Mouse (Mus musculus): ENCODE results near the gene Dlgap3. TPM values are rescaled to one million over a fixed set of nuclear protein-coding genes. Genes with fewer than 3 reads are reported as not detected.

Dlgap3 gene
- polyA plus RNA-seq, 1 experiment from 2014 or later, result 23.0 TPM

- Histone ChIP-seq H3K4me3 (no peak overlapping the region), H3K4me2 (no peak overlapping the region), H3K27ac (no peak overlapping the region), H3K4me1 (peaks cover 17% of the 10 kb centered on the region), H3K9me3 (no peaks in the 10 kb centered on the region), H3K9ac (no peak overlapping the region), H3K27me3 (replicated peaks) (no peaks in the 10 kb centered on the region), H3K36me3 (replicated peaks) (no peaks in the 10 kb centered on the region)
- 48% methylated on average over 9 of the region's 9 CpGs for WGBS
- ATAC-seq (replicated peaks), result no peak
Measured at GRCm38 (mm10) chr4:127178671-127179070, 9.7 kb downstream of the Dlgap3 start.

- H3K4me3 ChIP-seq, result 0 out of 2 replicates have a peak overlapping the region, but pooled peaks have one; percentile 1
- 10% methylated on average over 19 of the region's 19 CpGs for WGBS
- peak; percentile 63 for ATAC-seq (replicated peaks)
Measured at GRCm38 (mm10) chr4:127179469-127180449, 10.8 kb downstream of the Dlgap3 start.

GRCm38 (mm10) chr4:127180450-127180840 is 11.4 kb downstream of the Dlgap3 start:
- no peak overlapping the region for H3K4me2 ChIP-seq
- 0 out of 2 replicates have a peak, but pooled peaks have one; percentile 29 for ATAC-seq (replicated peaks)
- 0 out of 2 replicates have a peak overlapping the region, but pooled peaks have one; percentile 5 for H3K27ac ChIP-seq

More at GRCm38 (mm10) chr4:127179469-127180449, 10.8 kb downstream of the Dlgap3 start:
- Histone ChIP-seq H3K4me2 (peak overlapping the region; percentile 42), H3K4me1 (peaks cover 17% of the 10 kb centered on the region), H3K9me3 (no peaks in the 10 kb centered on the region), H3K36me3 (replicated peaks) (no peaks in the 10 kb centered on the region), H3K9ac (no peak overlapping the region), H3K27me3 (replicated peaks) (no peaks in the 10 kb centered on the region), H3K27ac (0 out of 2 replicates have a peak overlapping the region, but pooled peaks have one; percentile 5)

GRCm38 (mm10) chr4:127181010-127181409 is 12.0 kb downstream of the Dlgap3 start:
- no peak for ATAC-seq (replicated peaks)
- Histone ChIP-seq H3K36me3 (replicated peaks) (no peaks in the 10 kb centered on the region), H3K4me3 (no peak overlapping the region), H3K9me3 (no peaks in the 10 kb centered on the region), H3K9ac (no peak overlapping the region), H3K27me3 (replicated peaks) (no peaks in the 10 kb centered on the region), H3K4me2 (no peak overlapping the region), H3K4me1 (peaks cover 17% of the 10 kb centered on the region), H3K27ac (no peak overlapping the region)
- WGBS, result 88% methylated on average over 9 of the region's 9 CpGs

More at GRCm38 (mm10) chr4:127180450-127180840, 11.4 kb downstream of the Dlgap3 start:
- Histone ChIP-seq H3K36me3 (replicated peaks) (no peaks in the 10 kb centered on the region), H3K9ac (no peak overlapping the region), H3K4me3 (no peak overlapping the region), H3K9me3 (no peaks in the 10 kb centered on the region), H3K27me3 (replicated peaks) (no peaks in the 10 kb centered on the region), H3K4me1 (peaks cover 17% of the 10 kb centered on the region)
- 61% methylated on average over 3 of the region's 3 CpGs for WGBS

- H3K4me2 ChIP-seq, result no peak overlapping the region
- H3K36me3 ChIP-seq (replicated peaks), result no peaks in the 10 kb centered on the region
- H3K4me3 ChIP-seq, result no peak overlapping the region
- peaks cover 15% of the 10 kb centered on the region for H3K4me1 ChIP-seq
- no peak for ATAC-seq (replicated peaks)
- 88% methylated on average over 5 of the region's 5 CpGs for WGBS
- no peaks in the 10 kb centered on the region for H3K27me3 ChIP-seq (replicated peaks)
- H3K27ac ChIP-seq, result no peak overlapping the region
- no peak overlapping the region for H3K9ac ChIP-seq
- no peaks in the 10 kb centered on the region for H3K9me3 ChIP-seq
Measured at GRCm38 (mm10) chr4:127183867-127184266, 14.9 kb downstream of the Dlgap3 start.

GRCm38 (mm10) chr4:127190921-127191320 is 21.9 kb downstream of the Dlgap3 start:
- Histone ChIP-seq H3K4me2 (no peak overlapping the region), H3K4me1 (peaks cover 15% of the 10 kb centered on the region), H3K36me3 (replicated peaks) (peaks cover 2% of the 10 kb centered on the region; the same call in 1 of the 2 replicates), H3K9me3 (no peaks in the 10 kb centered on the region), H3K4me3 (no peak overlapping the region), H3K9ac (no peak overlapping the region), H3K27ac (no peak overlapping the region), H3K27me3 (replicated peaks) (no peaks in the 10 kb centered on the region)
- ATAC-seq (replicated peaks), result no peak
- WGBS, result 90% methylated on average over 6 of the region's 6 CpGs

GRCm38 (mm10) chr4:127192704-127193103 is 23.7 kb downstream of the Dlgap3 start:
- Histone ChIP-seq H3K4me2 (no peak overlapping the region), H3K36me3 (replicated peaks) (peaks cover 2% of the 10 kb centered on the region; the same call in 1 of the 2 replicates), H3K9ac (no peak overlapping the region), H3K4me3 (no peak overlapping the region), H3K27me3 (replicated peaks) (no peaks in the 10 kb centered on the region), H3K27ac (no peak overlapping the region), H3K4me1 (peaks cover 15% of the 10 kb centered on the region), H3K9me3 (no peaks in the 10 kb centered on the region)
- ATAC-seq (replicated peaks), result no peak
- WGBS, result 64% methylated on average over 8 of the region's 8 CpGs

GRCm38 (mm10) chr4:127193378-127194155 is 24.6 kb downstream of the Dlgap3 start:
- Histone ChIP-seq H3K27me3 (replicated peaks) (no peaks in the 10 kb centered on the region), H3K4me2 (no peak overlapping the region), H3K9me3 (no peaks in the 10 kb centered on the region), H3K36me3 (replicated peaks) (peaks cover 2% of the 10 kb centered on the region; the same call in 1 of the 2 replicates), H3K4me3 (no peak overlapping the region), H3K4me1 (peaks cover 15% of the 10 kb centered on the region), H3K9ac (no peak overlapping the region), H3K27ac (no peak overlapping the region)
- 66% methylated on average over 14 of the region's 14 CpGs for WGBS
- ATAC-seq (replicated peaks), result no peak

- no peak overlapping the region for H3K27ac ChIP-seq
- no peak for ATAC-seq (replicated peaks)
Measured at GRCm38 (mm10) chr4:127194477-127195269, 25.7 kb downstream of the Dlgap3 start.

GRCm38 (mm10) chr4:127198609-127199008 is 29.6 kb downstream of the Dlgap3 start:
- Histone ChIP-seq H3K27ac (no peak overlapping the region), H3K4me1 (peaks cover 9% of the 10 kb centered on the region), H3K4me2 (no peak overlapping the region), H3K36me3 (replicated peaks) (peaks cover 2% of the 10 kb centered on the region; the same call in 1 of the 2 replicates), H3K9me3 (no peaks in the 10 kb centered on the region), H3K9ac (no peak overlapping the region), H3K4me3 (no peak overlapping the region), H3K27me3 (replicated peaks) (no peaks in the 10 kb centered on the region)
- ATAC-seq (replicated peaks), result no peak
- WGBS, result 33% methylated on average over 6 of the region's 6 CpGs

More at GRCm38 (mm10) chr4:127194477-127195269, 25.7 kb downstream of the Dlgap3 start:
- H3K4me3 ChIP-seq, result no peak overlapping the region
- H3K9me3 ChIP-seq, result no peaks in the 10 kb centered on the region
- H3K4me1 ChIP-seq, result peaks cover 15% of the 10 kb centered on the region
- peaks cover 2% of the 10 kb centered on the region; the same call in 1 of the 2 replicates for H3K36me3 ChIP-seq (replicated peaks)
- WGBS, result 76% methylated on average over 25 of the region's 25 CpGs
- no peak overlapping the region for H3K4me2 ChIP-seq
- H3K27me3 ChIP-seq (replicated peaks), result no peaks in the 10 kb centered on the region
- no peak overlapping the region for H3K9ac ChIP-seq

GRCm38 (mm10) chr4:127199406-127199805 is 30.4 kb downstream of the Dlgap3 start:
- H3K4me2 ChIP-seq, result no peak overlapping the region
- H3K9ac ChIP-seq, result no peak overlapping the region
- H3K36me3 ChIP-seq (replicated peaks), result peaks cover 2% of the 10 kb centered on the region; the same call in 1 of the 2 replicates
- no peak for ATAC-seq (replicated peaks)
- no peak overlapping the region for H3K4me3 ChIP-seq
- H3K9me3 ChIP-seq, result no peaks in the 10 kb centered on the region
- 59% methylated on average over 12 of the region's 12 CpGs for WGBS
- peaks cover 3% of the 10 kb centered on the region; the same call in 1 of the 2 replicates for H3K4me1 ChIP-seq
- no peak overlapping the region for H3K27ac ChIP-seq
- no peaks in the 10 kb centered on the region for H3K27me3 ChIP-seq (replicated peaks)

Measured in midbrain, embryonic 15.5 days (tissue).